Mouse (Mus musculus) layer of hippocampus, adult 8-10 months (tissue): ENCODE results near the gene Arhgef40. TPM values are rescaled to one million over a fixed set of nuclear protein-coding genes. Genes with fewer than 3 reads are reported as not detected.
A peak's percentile ranks its signal among the peaks of the same experiment; 100 is the strongest.
"Not testable (repeated sequence)": the region's sequence is repeated elsewhere in the genome, so short reads cannot be mapped to it uniquely, and the experiment has no call there.

Experiments
- DNase-seq, 2 experiments: peaks; one replicate each; pipeline ENCODE4 v3.0.0; 2022; ENCODE audit warnings: low spot score in 2 of 2
- total RNA-seq, 4 experiments: library from RNA; stranded (reverse); gene quantifications; 2 replicates each; pipeline ENCODE4 v1.2.4; 2022

Arhgef40 gene
- total RNA-seq, 4 experiments from 2014 or later = 30.3 to 40.9 (median 34.5) TPM

- no peak for DNase-seq
These were observed 33.9 kb downstream of the Arhgef40 start for GRCm38 (mm10) chr14:52018248-52019050.

- DNase-seq = no peak
These were observed 34.6 kb downstream of the Arhgef40 start for GRCm38 (mm10) chr14:52019051-52019589.

GRCm38 (mm10) chr14:52019590-52020340 lies 35.2 kb downstream of the Arhgef40 start:
- peak; percentile 97 to 98 for DNase-seq

GRCm38 (mm10) chr14:52020486-52021137 lies 36.1 kb downstream of the Arhgef40 start, which contains the start of gene Zfp219:
Gene Zfp219 (minus strand): TSS chr14:52020733.
- DNase-seq = no peak

- no peak for DNase-seq
These were observed 36.6 kb downstream of the Arhgef40 start for GRCm38 (mm10) chr14:52021138-52021529.

GRCm38 (mm10) chr14:52021568-52022212 lies 37.2 kb downstream of the Arhgef40 start:
- DNase-seq = no peak

GRCm38 (mm10) chr14:52022244-52022708 lies 37.8 kb downstream of the Arhgef40 start:
- DNase-seq = no peak

GRCm38 (mm10) chr14:52022709-52023459 lies 38.4 kb downstream of the Arhgef40 start:
- DNase-seq = peak; percentile 79 to 84

GRCm38 (mm10) chr14:52024133-52024532 lies 39.6 kb downstream of the Arhgef40 start:
- no peak for DNase-seq

GRCm38 (mm10) chr14:52026342-52026741 lies 41.8 kb downstream of the Arhgef40 start:
- DNase-seq = no peak

- DNase-seq = no peak
These were observed 51.4 kb downstream of the Arhgef40 start for GRCm38 (mm10) chr14:52035926-52036325.

GRCm38 (mm10) chr14:52039332-52039731 lies 54.8 kb downstream of the Arhgef40 start:
- no peak for DNase-seq

GRCm38 (mm10) chr14:52042359-52042758 lies 57.8 kb downstream of the Arhgef40 start, which contains the start of gene Olfr221:
Gene Olfr221 (minus strand): TSS chr14:52042459.
- DNase-seq = not testable (repeated sequence)

GRCm38 (mm10) chr14:52043446-52043845 lies 58.9 kb downstream of the Arhgef40 start:
- DNase-seq = no peak

- no peak for DNase-seq
These were observed 60.6 kb downstream of the Arhgef40 start for GRCm38 (mm10) chr14:52044901-52045678.

GRCm38 (mm10) chr14:52045966-52046565 lies 61.5 kb downstream of the Arhgef40 start:
- DNase-seq = no peak

GRCm38 (mm10) chr14:52052720-52053119 lies 68.2 kb downstream of the Arhgef40 start:
- not testable (repeated sequence) for DNase-seq
